Mouse (Mus musculus): ENCODE measurements around the gene Tpsg1. TPM values are rescaled to one million over a fixed set of nuclear protein-coding genes. Genes with fewer than 3 reads are reported as not detected.

Gene Tpsg1
- polyA plus RNA-seq, 1 experiment, result not detected

DNA sequence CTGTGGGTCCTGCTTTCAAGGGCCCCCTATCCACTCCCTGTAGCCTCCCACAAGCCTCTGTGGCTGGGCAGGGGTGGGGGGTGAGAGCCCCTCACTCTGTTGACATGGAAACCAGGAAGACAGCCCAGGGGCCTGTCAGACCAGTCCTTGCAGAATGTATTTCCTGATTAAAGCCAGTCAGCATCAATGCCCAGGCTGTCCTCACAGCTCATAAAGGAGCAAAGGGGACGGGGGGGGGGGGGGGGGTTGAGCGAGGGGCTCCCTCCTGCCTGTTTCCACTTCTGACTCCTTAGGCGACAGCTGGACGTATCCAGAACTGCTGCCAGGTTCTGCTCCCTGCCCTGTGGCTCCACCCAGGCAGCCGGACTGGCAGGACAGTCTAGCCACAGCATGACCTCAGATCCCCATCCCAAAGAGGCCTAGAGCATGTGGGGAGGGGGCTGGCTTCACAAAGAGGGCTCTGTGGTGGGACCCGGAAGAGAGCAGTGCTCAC is 46.4 kb downstream of the Tpsg1 start:
- H3K4me3 ChIP-seq (ENCODE audit: insufficient read depth, low read length), result no peak overlapping the region
- H3K27ac ChIP-seq (ENCODE audit: insufficient read depth, low read depth, low read length), result no peak overlapping the region
- H3K4me1 ChIP-seq (ENCODE audit: control insufficient read depth, insufficient read depth, low read length), result no peaks in the 10 kb centered on the region
- TF ChIP-seq CTCF (IDR thresholded peaks at IDR 0.05; ENCODE audit: low read depth, low read length) (no peak), POLR2A (IDR thresholded peaks at IDR 0.05; ENCODE audit: borderline replicate concordance, low read depth, low read length) (no peak)

DNA sequence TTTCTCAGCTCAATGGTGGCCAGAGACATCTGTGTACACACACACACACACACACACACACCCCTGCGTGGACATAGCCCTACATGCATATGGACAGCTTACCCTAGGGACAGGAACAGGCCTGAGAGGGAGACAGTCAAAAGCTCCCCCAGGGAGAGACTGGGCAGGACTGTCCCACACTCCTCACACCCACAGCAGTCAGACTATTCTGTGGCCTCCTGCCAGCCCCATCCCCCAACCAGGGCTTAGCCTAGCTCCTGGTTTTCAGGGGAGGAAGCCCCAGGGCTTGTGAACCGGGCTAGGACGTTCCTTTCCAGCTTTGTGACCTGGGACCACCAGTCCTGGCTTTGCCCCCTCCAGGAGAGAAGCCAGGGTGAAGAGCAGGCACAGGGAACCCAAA is 47.1 kb downstream of the Tpsg1 start:
- no peaks in the 10 kb centered on the region for H3K4me1 ChIP-seq (ENCODE audit: control insufficient read depth, insufficient read depth, low read length)
- TF ChIP-seq CTCF (IDR thresholded peaks at IDR 0.05; ENCODE audit: low read depth, low read length) (no peak), POLR2A (IDR thresholded peaks at IDR 0.05; ENCODE audit: borderline replicate concordance, low read depth, low read length) (no peak)
- H3K27ac ChIP-seq (ENCODE audit: insufficient read depth, low read depth, low read length), result no peak overlapping the region
- H3K4me3 ChIP-seq (ENCODE audit: insufficient read depth, low read length), result no peak overlapping the region

DNA sequence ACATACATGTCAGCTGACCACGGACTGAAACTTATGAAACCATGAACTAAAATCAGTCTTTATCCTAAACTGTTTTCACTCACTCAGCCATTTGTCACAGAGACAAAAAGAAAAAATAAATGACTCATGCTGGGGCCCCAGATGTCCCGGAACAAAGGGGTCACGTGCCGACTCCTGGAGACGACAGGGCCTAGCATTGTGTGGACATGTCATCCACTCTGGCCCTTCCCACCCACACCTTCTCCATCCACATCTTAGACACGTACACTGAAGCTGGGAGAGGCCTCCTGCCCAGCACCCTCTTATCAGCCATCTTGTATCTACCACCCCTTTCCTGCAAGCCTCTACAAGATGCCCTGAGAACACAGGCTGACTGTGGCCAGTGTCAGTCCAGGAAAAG is 48.9 kb downstream of the Tpsg1 start:
- TF ChIP-seq POLR2A (IDR thresholded peaks at IDR 0.05; ENCODE audit: borderline replicate concordance, low read depth, low read length), result no peak
- TF ChIP-seq CTCF (IDR thresholded peaks at IDR 0.05; ENCODE audit: low read depth, low read length), result no peak
- no peaks in the 10 kb centered on the region for H3K4me1 ChIP-seq (ENCODE audit: control insufficient read depth, insufficient read depth, low read length)
- H3K27ac ChIP-seq (ENCODE audit: insufficient read depth, low read depth, low read length), result no peak overlapping the region
- H3K4me3 ChIP-seq (ENCODE audit: insufficient read depth, low read length), result no peak overlapping the region

DNA sequence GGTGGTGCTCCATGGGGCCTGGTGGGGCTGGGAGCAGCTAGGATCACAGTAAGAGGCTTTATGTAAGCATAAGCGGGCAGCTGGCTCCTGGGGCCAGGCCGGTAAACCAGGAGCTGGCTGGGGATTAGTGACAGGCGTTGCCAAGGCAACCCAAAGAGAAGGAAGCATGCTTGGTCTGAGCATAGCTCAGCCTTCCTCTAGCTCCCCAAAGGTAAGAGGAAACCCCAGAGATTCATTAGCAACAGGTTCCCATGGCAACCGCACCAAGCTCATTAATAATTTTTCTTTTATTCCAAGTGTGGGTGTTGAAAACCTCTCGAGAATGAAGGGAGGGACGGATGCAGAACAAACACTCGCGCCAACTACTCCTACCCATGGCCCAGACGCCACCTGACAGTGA is 49.9 kb downstream of the Tpsg1 start:
- no peak overlapping the region for H3K27ac ChIP-seq (ENCODE audit: insufficient read depth, low read depth, low read length)
- TF ChIP-seq CTCF (IDR thresholded peaks at IDR 0.05; ENCODE audit: low read depth, low read length) (no peak), POLR2A (IDR thresholded peaks at IDR 0.05; ENCODE audit: borderline replicate concordance, low read depth, low read length) (no peak)
- H3K4me3 ChIP-seq (ENCODE audit: insufficient read depth, low read length), result no peak overlapping the region
- no peaks in the 10 kb centered on the region for H3K4me1 ChIP-seq (ENCODE audit: control insufficient read depth, insufficient read depth, low read length)

DNA sequence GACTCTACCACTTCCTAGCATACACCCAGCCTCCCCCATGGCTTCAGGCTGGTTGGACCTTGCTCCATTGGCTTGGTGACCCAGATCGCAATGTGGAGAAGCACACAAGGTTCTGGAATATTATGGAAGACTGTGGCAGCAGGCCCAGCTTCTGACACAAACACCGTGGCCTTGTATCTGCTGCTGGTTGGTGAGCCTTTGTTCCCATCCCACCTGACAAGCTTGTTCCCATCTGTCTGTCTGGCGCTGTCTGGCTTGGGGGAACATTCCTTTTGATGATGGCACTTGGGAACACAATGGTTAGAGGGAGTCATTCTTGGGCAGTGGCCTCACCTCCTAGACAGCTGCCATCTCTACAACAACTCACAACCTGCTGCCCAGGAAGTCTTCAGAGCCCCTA is 51.9 kb downstream of the Tpsg1 start:
- no peaks in the 10 kb centered on the region for H3K4me1 ChIP-seq (ENCODE audit: control insufficient read depth, insufficient read depth, low read length)
- H3K27ac ChIP-seq (ENCODE audit: insufficient read depth, low read depth, low read length), result no peak overlapping the region
- H3K4me3 ChIP-seq (ENCODE audit: insufficient read depth, low read length), result no peak overlapping the region
- no peak for TF ChIP-seq CTCF (IDR thresholded peaks at IDR 0.05; ENCODE audit: low read depth, low read length)
- TF ChIP-seq POLR2A (IDR thresholded peaks at IDR 0.05; ENCODE audit: borderline replicate concordance, low read depth, low read length), result no peak

Other genes starting within 250 kb of the Tpsg1 start
- gene Ptx4, start 248.5 kb upstream of the Tpsg1 start, polyA plus RNA-seq (2012; ENCODE audit: insufficient read depth, insufficient read length, missing spikeins), result not detected in 2 replicates
- gene Clcn7, start 235.9 kb upstream of the Tpsg1 start, polyA plus RNA-seq (2012; ENCODE audit: insufficient read depth, insufficient read length, missing spikeins), result 86.1 and 89.4 TPM in 2 replicates
- gene Ccdc154, start 206.8 kb upstream of the Tpsg1 start, polyA plus RNA-seq (2012; ENCODE audit: insufficient read depth, insufficient read length, missing spikeins), result 0.33 TPM in 1 of 2 replicates, not detected in the other
- not detected in 2 replicates for gene Gm38655, start 193.8 kb upstream of the Tpsg1 start, polyA plus RNA-seq (2012; ENCODE audit: insufficient read depth, insufficient read length, missing spikeins)
- gene BC003965, start 184.7 kb upstream of the Tpsg1 start, polyA plus RNA-seq (2012; ENCODE audit: insufficient read depth, insufficient read length, missing spikeins), result 9.0 and 10.8 TPM in 2 replicates
- 10.2 and 12.6 TPM in 2 replicates for gene Unkl, start 180.9 kb upstream of the Tpsg1 start, polyA plus RNA-seq (2012; ENCODE audit: insufficient read depth, insufficient read length, missing spikeins)
- 40.5 and 40.8 TPM in 2 replicates for gene Gnptg, start 129.1 kb upstream of the Tpsg1 start, polyA plus RNA-seq (2012; ENCODE audit: insufficient read depth, insufficient read length, missing spikeins)
- 19.6 and 19.7 TPM in 2 replicates for gene Tsr3, start 129.1 kb upstream of the Tpsg1 start, polyA plus RNA-seq (2012; ENCODE audit: insufficient read depth, insufficient read length, missing spikeins)
- gene Baiap3, start 112.9 kb upstream of the Tpsg1 start, polyA plus RNA-seq (2012; ENCODE audit: insufficient read depth, insufficient read length, missing spikeins), result not detected in 2 replicates
- 221 and 242 TPM in 2 replicates for gene Ube2i, start 94.7 kb upstream of the Tpsg1 start, polyA plus RNA-seq (2012; ENCODE audit: insufficient read depth, insufficient read length, missing spikeins)
- 1.2 TPM in 1 of 2 replicates, not detected in the other for gene Prss34, start 70.9 kb upstream of the Tpsg1 start, polyA plus RNA-seq (2012; ENCODE audit: insufficient read depth, insufficient read length, missing spikeins)
- gene Prss28, start 60.6 kb upstream of the Tpsg1 start, polyA plus RNA-seq (2012; ENCODE audit: insufficient read depth, insufficient read length, missing spikeins), result not detected in 2 replicates
- gene Prss29, start 50.6 kb upstream of the Tpsg1 start, polyA plus RNA-seq (2012; ENCODE audit: insufficient read depth, insufficient read length, missing spikeins), result not detected in 2 replicates
- not detected in 2 replicates for gene Tpsab1, start 23.7 kb upstream of the Tpsg1 start, polyA plus RNA-seq (2012; ENCODE audit: insufficient read depth, insufficient read length, missing spikeins)
- gene Tpsb2, start 3.0 kb upstream of the Tpsg1 start, polyA plus RNA-seq (2012; ENCODE audit: insufficient read depth, insufficient read length, missing spikeins), result not detected in 2 replicates
- gene Cacna1h, start 64.5 kb downstream of the Tpsg1 start, polyA plus RNA-seq (2012; ENCODE audit: insufficient read depth, insufficient read length, missing spikeins), result not detected in 2 replicates
- not detected in 2 replicates for gene Tekt4, start 85.3 kb downstream of the Tpsg1 start, polyA plus RNA-seq (2012; ENCODE audit: insufficient read depth, insufficient read length, missing spikeins)
- gene Sstr5, start 128.0 kb downstream of the Tpsg1 start, polyA plus RNA-seq (2012; ENCODE audit: insufficient read depth, insufficient read length, missing spikeins), result not detected in 2 replicates
- gene Sox8, start 201.4 kb downstream of the Tpsg1 start, polyA plus RNA-seq (2012; ENCODE audit: insufficient read depth, insufficient read length, missing spikeins), result not detected in 2 replicates
- gene Lmf1, start 209.8 kb downstream of the Tpsg1 start, polyA plus RNA-seq (2012; ENCODE audit: insufficient read depth, insufficient read length, missing spikeins), result 21.4 and 22.5 TPM in 2 replicates